Mouse (Mus musculus) stomach, embryonic 15.5 days (tissue): ENCODE data around the gene Amotl1. TPM values are rescaled to one million over a fixed set of nuclear protein-coding genes. Genes with fewer than 3 reads are reported as not detected.
"Not testable (repeated sequence)": the region's sequence is repeated elsewhere in the genome, so short reads cannot be mapped to it uniquely, and the experiment has no call there.

Experiments
- ATAC-seq: fragments of 200-750 bp; cut with Nextera tagmentation; 2 replicates; pipeline ENCODE4 v1.8.0; 2017; ENCODE audit warnings: low read depth, moderate number of reproducible peaks, moderate TSS enrichment; ENCODE audit not compliant: insufficient read depth, low FRiP score
- H3K27ac ChIP-seq: fragments of 300-500 bp; sonication (generic); 2 replicates; pipeline ENCODE4 v1.5.1; 2015; ENCODE audit warnings: mild to moderate bottlenecking, inconsistent platforms
- H3K27me3 ChIP-seq: fragments of 300-500 bp; sonication (generic); replicated peaks from 2 replicates; pipeline ENCODE4 v1.6.1; 2015; ENCODE audit warnings: inconsistent platforms
- H3K36me3 ChIP-seq: fragments of 300-500 bp; sonication (generic); 2 replicates; pipeline ENCODE4 v1.6.1; 2015; ENCODE audit warnings: inconsistent platforms
- H3K4me1 ChIP-seq: fragments of 300-500 bp; sonication (generic); 2 replicates; pipeline ENCODE4 v1.6.1; 2015; ENCODE audit warnings: inconsistent platforms
- H3K4me2 ChIP-seq: fragments of 300-500 bp; sonication (generic); 2 replicates; pipeline ENCODE4 v1.6.1; 2015; ENCODE audit warnings: mild to moderate bottlenecking, inconsistent platforms
- H3K4me3 ChIP-seq: fragments of 300-500 bp; sonication (generic); replicated peaks from 2 replicates; pipeline ENCODE4 v1.5.1; 2015; ENCODE audit warnings: inconsistent platforms
- H3K9ac ChIP-seq: fragments of 300-500 bp; sonication (generic); 2 replicates; pipeline ENCODE4 v1.6.1; 2015; ENCODE audit warnings: inconsistent platforms
- H3K9me3 ChIP-seq: fragments of 300-500 bp; sonication (generic); 2 replicates; pipeline ENCODE4 v1.6.1; 2016; ENCODE audit warnings: inconsistent platforms
- WGBS: fragments of 180-500 bp; shearing (Covaris S2); methylation state at CpG from one replicate; pipeline ENCODE4 v1.1.7; 2015; 5-methylcytosine and 5-hydroxymethylcytosine counted together
- polyA plus RNA-seq: library from polyadenylated mRNA; unstranded; fragments of >200 nt; fragmentation: Nextera tagmentation; extraction: Ambion mirVana; gene quantifications from 2 replicates; pipeline ENCODE4 v1.2.1, GENCODE M21; 2015

Amotl1 gene
- polyA plus RNA-seq = 16.8 and 17.2 TPM in 2 replicates

- Histone ChIP-seq H3K9me3 (no peaks in the 10 kb centered on the region), H3K4me2 (no peak within 1 kb of the TSS), H3K9ac (no peak within 1 kb of the TSS), H3K27ac (no peak within 1 kb of the TSS), H3K27me3 (no peaks in the 10 kb centered on the region), H3K4me1 (peaks cover 9% of the 10 kb centered on the region; the same call in 1 of the 2 replicates), H3K4me3 (no peak within 1 kb of the TSS), H3K36me3 (no peaks in the 10 kb centered on the region)
- 54% methylated on average over 4 of the region's 4 CpGs for WGBS
- no peak for ATAC-seq
These were observed at the start of gene Amotl1 for GRCm38 (mm10) chr9:14644956-14645355. Amotl1 (minus strand) TSS chr9:14645056.

DNA sequence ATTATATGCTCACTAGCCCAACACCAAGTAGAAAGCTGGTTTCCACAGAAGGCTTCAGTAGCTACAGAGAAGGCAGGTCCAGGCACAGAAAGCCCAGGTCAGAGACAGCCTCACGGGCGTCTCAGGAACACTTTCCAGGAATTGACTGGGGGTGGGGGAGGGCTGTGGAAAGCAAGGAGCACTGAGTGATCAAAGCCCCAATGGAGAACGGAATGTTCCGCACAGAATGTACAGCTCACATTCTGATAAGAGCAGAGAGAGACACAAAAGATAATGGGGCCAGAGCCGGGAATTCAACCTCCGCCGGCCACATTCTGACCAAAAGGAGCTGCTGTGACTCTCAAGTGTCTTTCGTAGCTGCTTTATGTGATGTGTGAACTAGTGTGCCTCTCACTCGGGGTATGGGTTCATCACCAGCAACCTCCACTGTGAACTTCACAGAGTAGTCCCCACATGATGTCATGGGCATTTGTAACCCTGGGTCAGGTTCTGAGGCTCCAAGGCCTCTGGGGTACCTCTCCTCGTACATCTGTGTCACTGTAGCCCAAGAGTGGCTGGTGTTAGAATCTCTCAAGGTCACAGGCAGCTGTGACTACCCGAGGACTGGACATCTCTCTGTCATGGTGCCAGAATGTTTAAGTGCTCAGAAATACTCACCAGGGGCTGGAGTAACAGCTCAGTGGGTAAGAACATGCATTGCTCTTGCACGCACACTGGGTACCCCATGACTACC is 44.7 kb upstream of the Amotl1 start:
- H3K27me3 ChIP-seq = no peaks in the 10 kb centered on the region
- H3K4me3 ChIP-seq = no peak overlapping the region
- H3K36me3 ChIP-seq = no peaks in the 10 kb centered on the region
- no peaks in the 10 kb centered on the region for H3K9me3 ChIP-seq
- no peak overlapping the region for H3K27ac ChIP-seq
- H3K4me2 ChIP-seq = no peak overlapping the region
- 59% methylated on average over 12 of the region's 12 CpGs for WGBS
- H3K4me1 ChIP-seq = 0 out of 2 replicates have a peak, but pooled peaks cover 3% of the 10 kb centered on the region
- 0 out of 2 replicates have a peak, but pooled peaks have one; percentile 43 for ATAC-seq
- no peak overlapping the region for H3K9ac ChIP-seq

DNA sequence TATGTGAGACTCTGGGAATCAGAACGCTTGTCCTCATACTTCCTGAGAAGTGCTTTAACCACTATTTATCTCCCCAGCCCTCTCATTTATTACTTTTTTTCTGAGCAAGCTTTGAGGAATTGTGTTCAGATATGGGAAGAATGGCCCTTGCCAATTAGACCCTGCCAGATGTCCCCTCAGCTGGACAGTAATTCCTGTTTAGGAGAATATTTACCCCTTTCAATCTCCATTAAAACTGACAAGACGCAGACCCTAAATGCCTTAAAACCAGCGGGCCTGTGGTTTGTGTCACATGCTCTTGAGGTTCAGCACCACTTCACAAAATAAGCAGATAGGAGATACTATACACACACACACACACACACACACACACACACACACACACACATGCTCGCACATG is 39.5 kb upstream of the Amotl1 start:
- peak; percentile 27; the same call in 1 of the 2 replicates for ATAC-seq
- no peaks in the 10 kb centered on the region for H3K9me3 ChIP-seq
- H3K4me2 ChIP-seq = no peak overlapping the region
- H3K36me3 ChIP-seq = no peaks in the 10 kb centered on the region
- no peak overlapping the region for H3K9ac ChIP-seq
- H3K27me3 ChIP-seq = no peaks in the 10 kb centered on the region
- 0 out of 2 replicates have a peak, but pooled peaks cover 3% of the 10 kb centered on the region for H3K4me1 ChIP-seq
- no peak overlapping the region for H3K4me3 ChIP-seq
- WGBS = 52% methylated on average over 4 of the region's 4 CpGs
- H3K27ac ChIP-seq = no peak overlapping the region

DNA sequence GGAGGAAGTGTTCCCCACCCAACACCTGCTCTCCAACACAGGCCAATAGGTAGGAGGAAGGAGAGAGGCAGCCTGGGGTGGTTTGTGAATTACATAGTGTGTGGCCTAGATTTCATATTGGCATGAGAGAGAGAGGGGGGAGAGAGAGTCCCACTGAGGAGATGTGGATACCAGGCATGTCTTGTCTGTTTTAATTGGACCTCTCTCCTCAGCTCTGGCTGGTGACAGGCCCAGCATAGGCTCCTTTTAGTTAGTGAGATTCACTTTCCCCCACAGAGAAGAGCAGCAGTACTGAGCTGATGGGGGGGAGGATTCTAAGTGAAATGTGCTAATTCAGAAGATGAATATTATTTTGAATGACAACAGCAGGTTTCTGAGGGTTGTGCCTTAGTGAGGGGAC is 37.9 kb upstream of the Amotl1 start:
- no peaks in the 10 kb centered on the region for H3K4me1 ChIP-seq
- H3K36me3 ChIP-seq = no peaks in the 10 kb centered on the region
- no peak for ATAC-seq
- H3K4me3 ChIP-seq = no peak overlapping the region
- no peak overlapping the region for H3K9ac ChIP-seq
- no peaks in the 10 kb centered on the region for H3K9me3 ChIP-seq
- H3K27ac ChIP-seq = no peak overlapping the region
- no peaks in the 10 kb centered on the region for H3K27me3 ChIP-seq
- H3K4me2 ChIP-seq = no peak overlapping the region

GRCm38 (mm10) chr9:14680584-14680983 is 35.7 kb upstream of the Amotl1 start:
- Histone ChIP-seq H3K4me3 (no peak overlapping the region), H3K4me2 (no peak overlapping the region), H3K36me3 (no peaks in the 10 kb centered on the region), H3K9ac (no peak overlapping the region), H3K9me3 (no peaks in the 10 kb centered on the region), H3K27me3 (no peaks in the 10 kb centered on the region), H3K4me1 (no peaks in the 10 kb centered on the region; the same call in 1 of the 2 replicates), H3K27ac (no peak overlapping the region)
- no peak for ATAC-seq
- WGBS = 54% methylated on average over 2 of the region's 2 CpGs

DNA sequence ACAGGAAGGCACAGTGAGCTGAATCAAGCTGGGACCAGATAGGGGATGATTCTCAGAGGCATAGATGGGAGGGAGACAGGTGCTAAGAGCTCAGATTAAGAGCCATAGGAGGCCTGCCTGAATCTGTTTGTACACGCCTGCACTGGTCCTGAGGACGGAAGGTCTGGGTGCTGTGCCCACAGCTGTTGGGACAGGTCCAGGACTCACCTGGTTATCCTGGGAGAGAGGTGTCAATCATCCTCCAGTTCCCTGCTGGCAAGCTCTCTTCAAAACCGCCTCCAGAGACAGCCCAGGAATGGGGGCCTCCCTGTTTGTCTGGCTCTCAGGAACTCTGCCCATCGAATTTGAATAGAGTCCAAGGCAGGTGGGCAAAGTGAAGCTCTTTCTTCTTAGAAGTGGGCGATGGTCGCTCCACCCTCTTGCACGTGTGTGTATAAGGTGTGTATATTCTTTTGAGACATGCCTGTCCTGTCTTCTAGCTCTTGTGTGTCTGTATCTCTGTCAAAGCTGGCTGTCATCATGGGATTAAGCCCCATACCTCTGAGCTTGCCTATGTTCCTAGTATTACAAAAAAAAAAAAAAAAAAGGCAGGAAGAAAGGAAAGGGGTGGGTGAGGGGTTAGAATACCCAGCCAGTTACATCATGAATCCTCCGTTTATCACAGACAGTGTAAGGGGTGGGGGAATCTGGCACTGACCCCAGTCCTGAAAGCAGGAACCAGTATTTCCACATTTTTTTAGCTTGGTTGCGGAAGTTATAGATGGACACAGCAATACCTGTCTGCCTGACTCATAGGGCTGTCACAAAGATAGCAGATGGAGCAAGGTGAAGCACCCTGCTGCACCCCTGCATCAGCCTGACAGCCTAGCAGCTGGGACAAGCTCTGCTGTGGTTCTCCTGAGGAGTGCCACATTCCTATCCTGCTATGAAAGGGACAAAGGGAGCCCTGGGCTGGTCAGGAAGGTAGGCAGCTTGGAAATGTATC is 31.1 kb upstream of the Amotl1 start:
- Histone ChIP-seq H3K4me2 (no peak overlapping the region), H3K9me3 (no peaks in the 10 kb centered on the region), H3K27ac (peak overlapping the region; percentile 63), H3K36me3 (no peaks in the 10 kb centered on the region), H3K9ac (no peak overlapping the region), H3K27me3 (no peaks in the 10 kb centered on the region), H3K4me3 (no peak overlapping the region), H3K4me1 (no peaks in the 10 kb centered on the region; the same call in 1 of the 2 replicates)
- WGBS = 44% methylated on average over 9 of the region's 9 CpGs
- peak; percentile 73 for ATAC-seq

GRCm38 (mm10) chr9:14674506-14674905 is 29.6 kb upstream of the Amotl1 start:
- no peak overlapping the region for H3K4me3 ChIP-seq
- H3K4me1 ChIP-seq = no peaks in the 10 kb centered on the region; the same call in 1 of the 2 replicates
- WGBS = 90% methylated on average over 8 of the region's 8 CpGs
- H3K27ac ChIP-seq = no peak overlapping the region
- no peak overlapping the region for H3K4me2 ChIP-seq
- H3K9ac ChIP-seq = no peak overlapping the region
- no peak for ATAC-seq
- H3K36me3 ChIP-seq = no peaks in the 10 kb centered on the region
- H3K27me3 ChIP-seq = no peaks in the 10 kb centered on the region
- no peaks in the 10 kb centered on the region for H3K9me3 ChIP-seq

DNA sequence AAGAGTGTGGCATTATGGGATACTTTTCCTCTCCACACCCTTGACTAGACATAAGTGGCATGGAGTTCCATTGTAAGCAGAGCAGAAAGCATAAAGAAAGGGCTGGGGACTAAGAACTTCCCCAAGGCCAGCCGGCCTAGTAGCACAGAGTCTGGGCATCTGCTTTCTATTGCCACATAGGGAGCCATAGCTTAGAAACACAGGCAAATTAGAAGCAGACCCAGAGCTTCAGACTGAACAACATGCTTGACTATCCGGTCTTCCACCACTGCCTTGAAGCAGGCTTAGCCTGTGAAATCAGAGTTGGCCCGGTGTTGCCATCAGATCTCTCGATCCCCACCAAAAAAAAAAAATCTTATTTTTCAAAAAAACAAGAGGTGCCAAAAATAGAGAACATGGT is 28.3 kb upstream of the Amotl1 start:
- no peak for ATAC-seq
- Histone ChIP-seq H3K9me3 (no peaks in the 10 kb centered on the region), H3K36me3 (no peaks in the 10 kb centered on the region), H3K9ac (no peak overlapping the region), H3K27me3 (no peaks in the 10 kb centered on the region), H3K27ac (no peak overlapping the region), H3K4me1 (no peaks in the 10 kb centered on the region; the same call in 1 of the 2 replicates), H3K4me2 (no peak overlapping the region), H3K4me3 (no peak overlapping the region)
- 90% methylated on average over 4 of the region's 4 CpGs for WGBS

DNA sequence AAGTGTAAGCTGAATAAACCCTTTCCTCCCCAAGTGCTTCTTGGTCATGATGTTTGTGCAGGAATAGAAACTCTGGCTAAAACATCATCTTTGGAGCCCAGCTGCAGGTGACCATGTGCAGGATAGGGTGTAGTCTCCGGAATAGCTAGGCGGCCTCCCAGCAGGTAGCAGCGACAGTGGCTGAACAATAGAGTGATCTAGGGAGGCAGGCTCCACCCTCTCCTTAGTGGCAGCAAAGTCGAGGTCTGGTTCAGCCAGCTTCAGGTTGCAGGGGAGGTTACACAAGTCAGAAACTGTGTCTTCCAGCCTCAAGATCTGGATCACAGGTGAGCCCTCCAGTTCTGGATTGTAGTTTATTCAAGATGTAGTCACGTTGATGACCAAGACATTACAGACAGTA is 27.1 kb upstream of the Amotl1 start:
- not testable (repeated sequence) for H3K27ac ChIP-seq, H3K4me2 ChIP-seq, H3K4me3 ChIP-seq, H3K27me3 ChIP-seq, H3K4me1 ChIP-seq, H3K36me3 ChIP-seq, ATAC-seq, H3K9me3 ChIP-seq, H3K9ac ChIP-seq
- 50% methylated on average over 5 of the region's 5 CpGs for WGBS

- Histone ChIP-seq H3K4me1 (no peaks in the 10 kb centered on the region), H3K4me3 (no peak overlapping the region), H3K36me3 (no peaks in the 10 kb centered on the region), H3K27ac (no peak overlapping the region), H3K9me3 (no peaks in the 10 kb centered on the region), H3K9ac (no peak overlapping the region), H3K4me2 (no peak overlapping the region), H3K27me3 (no peaks in the 10 kb centered on the region)
- 76% methylated on average over 3 of the region's 3 CpGs for WGBS
- no peak for ATAC-seq
These were observed 23.5 kb upstream of the Amotl1 start for GRCm38 (mm10) chr9:14668382-14668781.

DNA sequence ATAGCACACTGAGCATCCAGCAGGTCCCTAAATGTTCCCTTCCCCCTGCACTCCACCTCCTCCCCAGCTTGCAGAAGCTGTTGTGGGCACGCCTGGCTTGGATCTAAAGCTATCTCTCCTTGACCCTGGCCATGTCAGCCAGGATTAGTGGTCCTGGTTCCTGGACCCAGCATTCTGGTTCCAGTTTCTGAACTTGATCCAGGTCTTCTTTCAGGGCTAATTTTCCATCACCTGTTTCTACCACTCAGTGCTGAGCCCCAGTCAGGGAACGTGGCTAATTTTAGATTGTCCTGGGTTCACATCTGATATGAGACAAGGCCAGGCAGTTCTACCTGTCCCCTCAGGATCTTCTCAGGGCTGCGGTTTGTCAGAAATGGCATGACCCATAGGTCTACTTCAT is 21.2 kb upstream of the Amotl1 start:
- no peak for ATAC-seq

GRCm38 (mm10) chr9:14663591-14663990 is 18.7 kb upstream of the Amotl1 start:
- WGBS = 88% methylated on average over 2 of the region's 2 CpGs
- H3K36me3 ChIP-seq = no peaks in the 10 kb centered on the region
- H3K27ac ChIP-seq = peak overlapping the region; percentile 83
- no peaks in the 10 kb centered on the region for H3K4me1 ChIP-seq
- H3K4me2 ChIP-seq = no peak overlapping the region
- H3K9me3 ChIP-seq = no peaks in the 10 kb centered on the region
- H3K4me3 ChIP-seq = no peak overlapping the region
- no peak for ATAC-seq
- H3K9ac ChIP-seq = no peak overlapping the region
- H3K27me3 ChIP-seq = no peaks in the 10 kb centered on the region

More for the DNA sequence above, 21.2 kb upstream of the Amotl1 start:
- Histone ChIP-seq H3K4me1 (no peaks in the 10 kb centered on the region), H3K4me3 (no peak overlapping the region), H3K4me2 (no peak overlapping the region), H3K27me3 (no peaks in the 10 kb centered on the region), H3K9ac (no peak overlapping the region), H3K27ac (no peak overlapping the region), H3K9me3 (no peaks in the 10 kb centered on the region), H3K36me3 (no peaks in the 10 kb centered on the region)
- 84% methylated on average over 3 of the region's 3 CpGs for WGBS
